Mouse (Mus musculus): ENCODE results near the gene Gopc. TPM values are rescaled to one million over a fixed set of nuclear protein-coding genes. Genes with fewer than 3 reads are reported as not detected.

The Gopc gene
- polyA plus RNA-seq, 1 experiment from 2014 or later, result 21.4 TPM

DNA sequence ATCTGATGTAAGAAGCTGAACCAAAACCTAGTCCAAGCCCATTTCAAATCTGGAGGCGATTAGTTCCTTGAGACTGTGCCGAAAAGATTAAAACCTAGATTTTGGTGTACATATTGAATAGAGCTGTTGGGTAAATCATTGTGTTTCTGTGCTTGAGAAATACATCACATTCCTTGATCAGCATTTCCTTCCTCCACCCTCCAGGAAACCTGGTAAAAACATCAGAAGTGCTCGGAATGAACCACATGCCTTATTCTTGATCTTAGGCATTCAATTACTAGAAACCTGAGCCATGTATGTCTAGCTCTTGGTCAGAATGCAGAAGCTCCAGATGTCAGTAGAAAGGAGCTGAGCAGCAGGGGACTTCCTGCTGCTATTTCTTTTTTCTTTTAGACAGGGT, 7.5 kb upstream of the Gopc start:
- Histone ChIP-seq H3K9ac (replicated peaks; ENCODE audit: low read length) (no peak overlapping the region), H3K27me3 (ENCODE audit: insufficient read depth, low read length) (no peaks in the 10 kb centered on the region), H3K27ac (ENCODE audit: low read length) (no peak overlapping the region), H3K9me3 (ENCODE audit: low read length) (no peaks in the 10 kb centered on the region), H3K4me3 (ENCODE audit: low read length) (no peak overlapping the region), H3K36me3 (ENCODE audit: insufficient read depth, low read length) (no peaks in the 10 kb centered on the region), H3K4me2 (replicated peaks; ENCODE audit: low read depth, low read length) (no peak overlapping the region), H3K4me1 (ENCODE audit: insufficient read depth, low read length) (no peaks in the 10 kb centered on the region)
- 65% methylated on average over 3 of the region's 3 CpGs for WGBS
- ATAC-seq (ENCODE audit: low FRiP score, low TSS enrichment), result no peak

DNA sequence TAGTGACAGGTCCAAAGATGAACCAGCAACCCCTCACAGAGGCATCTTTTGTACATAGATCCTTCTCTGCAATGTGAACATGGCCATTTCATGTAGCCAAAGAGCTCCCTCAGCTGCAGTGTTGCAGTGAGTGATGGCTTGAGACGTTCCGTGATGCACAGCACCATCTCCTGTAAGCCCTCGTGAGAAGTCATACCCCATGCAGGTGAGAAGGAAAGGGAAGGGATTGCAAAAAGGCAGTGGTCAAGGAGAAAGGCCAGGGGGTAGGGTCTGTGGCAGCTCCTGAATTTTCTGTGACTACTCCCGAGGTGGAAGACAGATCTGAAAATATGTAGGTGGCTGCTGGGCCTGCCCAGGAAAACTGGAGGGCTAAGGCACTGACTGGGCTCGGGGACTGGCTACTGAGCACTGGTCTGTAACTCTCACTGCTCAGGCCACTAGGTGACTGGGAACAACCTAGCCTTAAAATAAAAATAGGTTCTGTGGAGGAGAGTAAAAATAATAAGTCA, 7.1 kb upstream of the Gopc start, which contains the start of gene Nepn:
TSS of gene Nepn (plus strand) at position 51 of the 509 bp plus-strand sequence.
- no peak for ATAC-seq (ENCODE audit: low FRiP score, low TSS enrichment)
- 78% methylated on average over 5 of the region's 5 CpGs for WGBS
- no peak within 1 kb of the TSS for H3K9ac ChIP-seq (replicated peaks; ENCODE audit: low read length)
- no peak within 1 kb of the TSS for H3K4me3 ChIP-seq (ENCODE audit: low read length)
- H3K9me3 ChIP-seq (ENCODE audit: low read length), result no peaks in the 10 kb centered on the region
- no peak within 1 kb of the TSS for H3K4me2 ChIP-seq (replicated peaks; ENCODE audit: low read depth, low read length)
- H3K36me3 ChIP-seq (ENCODE audit: insufficient read depth, low read length), result no peaks in the 10 kb centered on the region
- H3K27me3 ChIP-seq (ENCODE audit: insufficient read depth, low read length), result no peaks in the 10 kb centered on the region
- no peak within 1 kb of the TSS for H3K27ac ChIP-seq (ENCODE audit: low read length)
- H3K4me1 ChIP-seq (ENCODE audit: insufficient read depth, low read length), result no peaks in the 10 kb centered on the region

DNA sequence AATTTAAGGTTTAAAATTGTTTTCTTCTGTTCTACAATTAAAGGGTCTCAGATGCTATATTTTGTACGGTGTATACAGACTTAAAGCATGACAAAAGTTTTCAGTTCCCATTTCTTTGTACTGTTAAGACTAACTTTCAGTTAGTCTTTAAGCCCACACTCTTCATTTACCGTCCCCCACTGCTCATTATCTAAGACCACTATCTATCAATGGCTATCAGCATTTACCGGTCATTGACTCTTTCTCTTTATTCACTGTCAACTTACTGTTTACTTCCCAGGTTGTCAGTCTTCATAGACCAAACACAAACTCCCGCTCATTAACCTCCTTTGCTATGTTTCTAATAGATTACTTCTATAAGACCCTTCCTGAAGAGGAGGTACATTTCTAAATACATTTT, 5.3 kb upstream of the Gopc start:
- WGBS, result 78% methylated on average over 4 of the region's 4 CpGs
- H3K4me3 ChIP-seq (ENCODE audit: low read length), result no peak overlapping the region
- H3K36me3 ChIP-seq (ENCODE audit: insufficient read depth, low read length), result no peaks in the 10 kb centered on the region
- H3K9ac ChIP-seq (replicated peaks; ENCODE audit: low read length), result no peak overlapping the region
- H3K4me2 ChIP-seq (replicated peaks; ENCODE audit: low read depth, low read length), result no peak overlapping the region
- peaks cover 9% of the 10 kb centered on the region for H3K4me1 ChIP-seq (ENCODE audit: insufficient read depth, low read length)
- no peaks in the 10 kb centered on the region for H3K27me3 ChIP-seq (ENCODE audit: insufficient read depth, low read length)
- no peaks in the 10 kb centered on the region for H3K9me3 ChIP-seq (ENCODE audit: low read length)
- no peak for ATAC-seq (ENCODE audit: low FRiP score, low TSS enrichment)
- no peak overlapping the region for H3K27ac ChIP-seq (ENCODE audit: low read length)

DNA sequence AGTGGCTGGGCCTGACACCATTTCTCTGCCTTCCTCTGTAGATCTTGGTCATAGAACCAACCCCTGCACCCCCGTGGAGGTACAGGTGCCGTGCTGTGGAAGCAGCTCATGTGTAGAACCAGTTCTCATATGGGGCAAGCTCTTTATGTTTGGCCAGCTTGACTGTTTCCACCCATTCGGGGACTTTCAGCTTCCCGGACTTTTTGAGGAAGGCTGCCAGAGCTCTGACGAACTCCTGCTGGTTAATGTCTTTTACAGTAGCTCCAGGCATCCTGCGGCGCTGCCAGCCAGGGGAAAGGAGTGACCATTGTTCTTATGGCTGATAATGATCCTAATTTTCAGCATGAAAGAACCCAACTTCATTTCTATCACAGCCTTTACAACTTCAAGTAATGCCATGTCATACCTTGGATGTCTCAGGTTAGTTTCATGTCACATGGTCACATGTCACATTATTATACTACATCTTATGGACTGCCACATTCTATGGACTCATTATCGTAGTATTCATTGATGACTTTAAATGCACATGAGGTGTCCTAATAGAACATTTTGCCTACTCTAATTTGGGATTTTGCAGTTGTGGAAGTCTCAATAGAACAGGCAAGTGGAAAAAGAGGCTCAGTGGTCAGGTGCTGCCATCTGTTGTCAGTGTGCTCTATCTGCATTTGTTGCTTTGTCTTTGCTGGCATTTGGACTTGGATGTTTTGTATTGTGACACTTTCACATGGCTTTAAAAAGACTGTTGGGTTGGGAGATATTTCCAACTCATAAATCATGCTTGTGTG, 3.1 kb upstream of the Gopc start:
- H3K27ac ChIP-seq (ENCODE audit: low read length), result no peak overlapping the region
- H3K27me3 ChIP-seq (ENCODE audit: insufficient read depth, low read length), result no peaks in the 10 kb centered on the region
- H3K36me3 ChIP-seq (ENCODE audit: insufficient read depth, low read length), result no peaks in the 10 kb centered on the region
- 39% methylated on average over 8 of the region's 8 CpGs for WGBS
- ATAC-seq (ENCODE audit: low FRiP score, low TSS enrichment), result no peak
- H3K4me1 ChIP-seq (ENCODE audit: insufficient read depth, low read length), result peaks cover 12% of the 10 kb centered on the region
- H3K4me2 ChIP-seq (replicated peaks; ENCODE audit: low read depth, low read length), result no peak overlapping the region
- no peaks in the 10 kb centered on the region for H3K9me3 ChIP-seq (ENCODE audit: low read length)
- no peak overlapping the region for H3K9ac ChIP-seq (replicated peaks; ENCODE audit: low read length)
- no peak overlapping the region for H3K4me3 ChIP-seq (ENCODE audit: low read length)

DNA sequence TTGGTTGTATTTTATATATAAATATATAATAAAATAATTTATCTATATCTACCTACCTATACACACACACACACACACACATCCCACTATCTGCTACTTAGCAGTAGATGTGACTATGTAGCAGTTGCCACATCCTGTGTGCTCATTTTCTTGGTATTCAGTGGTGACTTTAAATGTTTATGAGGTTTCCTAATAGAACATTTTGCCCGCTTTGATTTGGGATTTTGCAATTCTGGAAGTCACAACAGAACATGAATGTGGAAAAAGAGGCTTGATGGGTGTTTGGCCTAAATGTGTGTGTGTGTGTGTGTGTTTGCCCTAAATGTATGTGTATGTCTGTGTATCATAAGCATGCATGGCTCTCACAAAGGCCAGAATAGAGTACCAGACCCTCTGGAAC, 1.6 kb upstream of the Gopc start:
- WGBS, result 87% methylated on average over 1 of the region's 1 CpGs
- H3K27me3 ChIP-seq (ENCODE audit: insufficient read depth, low read length), result no peaks in the 10 kb centered on the region
- no peak for ATAC-seq (ENCODE audit: low FRiP score, low TSS enrichment)
- H3K4me3 ChIP-seq (ENCODE audit: low read length), result no peak overlapping the region
- H3K36me3 ChIP-seq (ENCODE audit: insufficient read depth, low read length), result no peaks in the 10 kb centered on the region
- no peaks in the 10 kb centered on the region for H3K9me3 ChIP-seq (ENCODE audit: low read length)
- H3K9ac ChIP-seq (replicated peaks; ENCODE audit: low read length), result no peak overlapping the region
- H3K27ac ChIP-seq (ENCODE audit: low read length), result no peak overlapping the region
- no peak overlapping the region; the same call in 1 of the 2 replicates for H3K4me2 ChIP-seq (replicated peaks; ENCODE audit: low read depth, low read length)
- H3K4me1 ChIP-seq (ENCODE audit: insufficient read depth, low read length), result peaks cover 18% of the 10 kb centered on the region

DNA sequence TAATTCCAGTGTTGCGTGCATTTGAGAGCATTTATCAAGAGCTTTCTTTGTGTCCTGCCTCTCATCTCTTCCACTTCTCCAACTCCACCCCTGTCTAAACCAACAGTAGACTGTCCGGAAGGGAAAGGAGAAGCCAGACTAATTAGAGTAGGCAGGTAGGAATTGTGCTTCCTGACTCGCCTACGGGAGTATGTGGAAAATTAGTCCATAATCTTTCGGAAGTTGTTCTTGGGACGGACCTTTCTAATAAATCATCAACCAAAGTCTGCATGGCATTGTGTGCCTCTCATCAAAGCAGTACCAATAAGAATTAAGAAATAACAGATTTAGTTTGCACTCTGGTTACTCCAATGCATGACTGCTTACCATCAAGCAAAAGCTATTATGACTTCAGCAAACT, 1.1 kb upstream of the Gopc start:
- Histone ChIP-seq H3K9ac (replicated peaks; ENCODE audit: low read length) (peak overlapping the region; percentile 94; the same call in 1 of the 2 replicates), H3K27ac (ENCODE audit: low read length) (peak overlapping the region; percentile 99), H3K4me3 (ENCODE audit: low read length) (peak overlapping the region; percentile 90), H3K36me3 (ENCODE audit: insufficient read depth, low read length) (no peaks in the 10 kb centered on the region), H3K9me3 (ENCODE audit: low read length) (no peaks in the 10 kb centered on the region), H3K4me1 (ENCODE audit: insufficient read depth, low read length) (peaks cover 20% of the 10 kb centered on the region), H3K27me3 (ENCODE audit: insufficient read depth, low read length) (no peaks in the 10 kb centered on the region), H3K4me2 (replicated peaks; ENCODE audit: low read depth, low read length) (peak overlapping the region; percentile 84)
- no peak for ATAC-seq (ENCODE audit: low FRiP score, low TSS enrichment)
- WGBS, result 61% methylated on average over 6 of the region's 6 CpGs

DNA sequence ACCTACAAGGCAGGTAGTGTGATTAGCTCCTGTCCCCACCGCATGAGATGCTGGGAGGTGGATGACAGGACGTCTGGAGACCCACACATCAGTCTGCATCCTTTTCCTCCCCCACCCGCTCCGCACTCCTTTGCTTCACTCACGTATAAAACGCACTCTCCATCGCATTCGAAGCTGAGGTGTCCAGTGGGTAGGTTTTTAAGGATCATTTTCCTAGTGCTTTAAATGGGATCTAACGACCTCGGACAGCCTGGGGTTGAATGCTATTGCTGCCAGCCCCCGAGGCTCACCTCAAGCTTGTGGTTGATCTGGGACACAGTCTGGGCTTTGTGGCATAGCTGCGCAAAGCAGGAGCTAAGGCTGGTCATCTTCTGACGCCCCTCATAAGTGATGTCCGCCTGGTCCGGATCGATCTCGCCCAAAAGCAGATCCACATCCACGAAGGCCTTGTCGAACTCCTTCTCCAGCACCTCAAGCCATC, 563 bp downstream of the Gopc start:
- peak; percentile 62 for ATAC-seq (ENCODE audit: low FRiP score, low TSS enrichment)
- H3K9ac ChIP-seq (replicated peaks; ENCODE audit: low read length), result peak overlapping the region; percentile 94
- WGBS, result under 1% methylated on average over 19 of the region's 19 CpGs

DNA sequence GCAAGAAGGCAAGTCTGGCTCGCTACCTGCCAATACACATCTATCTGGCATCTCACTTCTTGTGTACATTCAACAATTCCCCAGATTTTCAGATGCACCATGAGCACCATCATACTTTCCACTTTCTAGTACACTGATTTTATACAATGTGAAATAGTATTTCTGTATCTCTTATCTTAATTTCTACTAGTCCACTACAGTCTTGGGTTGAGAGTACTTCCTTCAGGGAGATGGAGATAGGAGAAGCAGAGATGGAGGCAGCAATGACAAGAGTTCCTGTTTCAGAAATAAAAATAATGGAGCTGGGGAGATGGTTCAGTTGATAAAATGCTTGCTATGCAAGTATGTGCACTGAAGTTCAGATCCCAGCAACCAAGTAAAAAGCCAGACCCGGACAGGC, 4.1 kb downstream of the Gopc start:
- Histone ChIP-seq H3K27me3 (ENCODE audit: insufficient read depth, low read length) (no peaks in the 10 kb centered on the region), H3K9me3 (ENCODE audit: low read length) (no peaks in the 10 kb centered on the region), H3K4me1 (ENCODE audit: insufficient read depth, low read length) (peaks cover 17% of the 10 kb centered on the region), H3K36me3 (ENCODE audit: insufficient read depth, low read length) (no peaks in the 10 kb centered on the region), H3K4me2 (replicated peaks; ENCODE audit: low read depth, low read length) (no peak overlapping the region), H3K4me3 (ENCODE audit: low read length) (no peak overlapping the region), H3K9ac (replicated peaks; ENCODE audit: low read length) (no peak overlapping the region), H3K27ac (ENCODE audit: low read length) (no peak overlapping the region)
- 83% methylated on average over 2 of the region's 2 CpGs for WGBS
- no peak for ATAC-seq (ENCODE audit: low FRiP score, low TSS enrichment)

More for the DNA sequence above, 563 bp downstream of the Gopc start:
- Histone ChIP-seq H3K9me3 (ENCODE audit: low read length) (no peaks in the 10 kb centered on the region), H3K27ac (ENCODE audit: low read length) (peak overlapping the region; percentile 99), H3K4me1 (ENCODE audit: insufficient read depth, low read length) (peaks cover 22% of the 10 kb centered on the region), H3K27me3 (ENCODE audit: insufficient read depth, low read length) (no peaks in the 10 kb centered on the region), H3K4me2 (replicated peaks; ENCODE audit: low read depth, low read length) (peak overlapping the region; percentile 89), H3K36me3 (ENCODE audit: insufficient read depth, low read length) (no peaks in the 10 kb centered on the region), H3K4me3 (ENCODE audit: low read length) (peak overlapping the region; percentile 90)

DNA sequence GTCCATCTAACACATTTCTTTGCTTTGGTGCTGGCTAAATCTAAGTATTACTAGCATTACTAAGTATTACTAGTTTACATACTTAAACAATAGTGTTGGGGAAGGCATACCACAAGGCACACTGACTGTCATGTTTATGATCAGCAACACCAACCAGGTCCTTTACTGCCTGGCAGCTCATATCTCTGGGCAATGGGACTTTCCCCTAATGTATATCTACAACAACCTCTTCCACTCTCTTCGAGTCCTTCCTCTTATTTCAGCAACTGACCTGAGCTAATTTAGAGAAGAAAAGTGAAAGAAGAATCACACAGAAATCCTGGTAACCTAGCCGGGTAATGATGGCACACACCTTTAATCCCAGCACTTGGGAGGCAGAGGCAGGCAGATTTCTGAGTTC, 5.5 kb downstream of the Gopc start:
- Histone ChIP-seq H3K4me2 (replicated peaks; ENCODE audit: low read depth, low read length) (no peak overlapping the region), H3K4me3 (ENCODE audit: low read length) (no peak overlapping the region), H3K4me1 (ENCODE audit: insufficient read depth, low read length) (peaks cover 14% of the 10 kb centered on the region), H3K27me3 (ENCODE audit: insufficient read depth, low read length) (no peaks in the 10 kb centered on the region), H3K9me3 (ENCODE audit: low read length) (no peaks in the 10 kb centered on the region), H3K9ac (replicated peaks; ENCODE audit: low read length) (no peak overlapping the region), H3K36me3 (ENCODE audit: insufficient read depth, low read length) (no peaks in the 10 kb centered on the region), H3K27ac (ENCODE audit: low read length) (no peak overlapping the region)
- no peak for ATAC-seq (ENCODE audit: low FRiP score, low TSS enrichment)
- 94% methylated on average over 2 of the region's 2 CpGs for WGBS

DNA sequence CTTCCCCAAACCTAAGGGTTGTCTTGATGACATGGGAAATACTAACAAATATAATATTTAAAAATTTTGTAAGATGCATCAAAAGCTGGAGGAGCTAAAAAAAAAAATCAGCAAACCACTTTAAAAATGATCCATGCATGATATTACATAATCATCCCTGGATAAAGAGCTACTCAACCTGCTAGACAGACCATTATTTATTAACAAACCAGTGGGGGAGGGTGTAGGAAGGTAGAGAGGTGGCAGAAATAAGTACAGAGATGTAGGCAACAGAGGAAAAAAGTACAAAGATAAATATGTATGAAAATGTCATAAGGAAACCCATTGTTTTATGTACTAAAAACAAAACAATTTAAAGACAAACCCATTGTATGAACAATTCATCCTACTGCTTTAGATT, 7.3 kb downstream of the Gopc start:
- Histone ChIP-seq H3K4me2 (replicated peaks; ENCODE audit: low read depth, low read length) (no peak overlapping the region), H3K27me3 (ENCODE audit: insufficient read depth, low read length) (no peaks in the 10 kb centered on the region), H3K9me3 (ENCODE audit: low read length) (no peaks in the 10 kb centered on the region), H3K9ac (replicated peaks; ENCODE audit: low read length) (no peak overlapping the region), H3K36me3 (ENCODE audit: insufficient read depth, low read length) (no peaks in the 10 kb centered on the region), H3K27ac (ENCODE audit: low read length) (no peak overlapping the region), H3K4me1 (ENCODE audit: insufficient read depth, low read length) (peaks cover 10% of the 10 kb centered on the region; the same call in 1 of the 2 replicates), H3K4me3 (ENCODE audit: low read length) (no peak overlapping the region)
- ATAC-seq (ENCODE audit: low FRiP score, low TSS enrichment), result no peak

All from kidney, embryonic 16.5 days (tissue).